19 mouse cellular contexts compared by ENCODE assay signal in the genomic region with DNA sequence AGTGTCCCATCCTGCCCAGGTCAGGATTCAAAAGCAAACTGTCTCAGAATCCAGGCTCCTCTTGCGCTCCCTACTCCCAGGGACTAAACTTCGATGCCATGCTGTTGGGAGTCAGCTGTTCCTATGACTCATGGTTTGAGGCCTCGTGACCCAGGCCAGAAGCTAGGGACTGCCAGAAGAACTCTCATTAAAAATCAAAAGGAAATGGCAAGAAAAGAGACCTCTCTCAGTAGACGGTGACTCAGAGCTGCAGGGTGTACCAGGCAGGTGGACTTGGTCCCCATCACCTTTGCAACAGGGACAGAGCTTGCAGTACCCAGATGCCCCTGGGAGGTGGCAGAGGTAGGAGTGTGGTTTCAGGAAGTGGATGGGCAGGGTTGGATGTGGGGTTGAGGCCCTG. TPM values are rescaled to one million over a fixed set of nuclear protein-coding genes. Genes with fewer than 3 reads are reported as not detected.
DNase-seq lines count a peak whose midpoint lies in the region; ATAC-seq lines count a peak whose summit lies in the region.
"Had no signal": no experiment of that assay in that cellular context is flagged by ENCODE, and none has a peak within 500 bp of the region (broad histone marks: within the 10 kb centered on the region; RNA-seq: fewer than 3 reads in every experiment).

A gene (plus strand): TSS at position 212 of the 400 bp plus-strand sequence.

- no peaks in the 10 kb centered on the region for H3K9me3 ChIP-seq in limb, embryonic 10.5 days (replicated peaks)
- H3K9me3 ChIP-seq: kidney, embryonic 15.5 days; liver, embryonic 15.5 days had no signal

- peaks cover 34% of the 10 kb centered on the region for H3K4me1 ChIP-seq in limb, embryonic 10.5 days
- H3K4me1 ChIP-seq: liver, embryonic 15.5 days had no signal

- H3K27ac ChIP-seq in limb, embryonic 10.5 days = peak within 1 kb of the TSS; percentile 5; the same call in 1 of the 2 replicates
- H3K27ac ChIP-seq: hindbrain, postnatal 0 days; kidney, embryonic 15.5 days; liver, embryonic 15.5 days had no signal

- no peak for ATAC-seq in erythroblast, adult 5-6 weeks (replicated peaks; ENCODE audit: low FRiP score, poor library complexity, severe bottlenecking)
- ATAC-seq: hindbrain, postnatal 0 days had no signal

- DNase-seq in heart, adult 9 months (ENCODE audit: low spot score in 2 of 2) = peak; percentile 40
- DNase-seq in heart, postnatal 10 days = no peak
- DNase-seq in 416B (ENCODE audit: low read depth) (peak; percentile 75), adipocyte (ENCODE audit: low spot score) (peak; percentile 29)
- DNase-seq in limb, embryonic 10.5 days (ENCODE audit: low spot score) = no peak
- DNase-seq in thymus, postnatal 25 days = no peak
- no peak for DNase-seq in thymus, postnatal 4 days
- DNase-seq: cerebellum, adult 2 months; thymus, adult 2 months had no signal

- intact Hi-C loops in heart, postnatal 10 days (cut with DNase I) = no loop called here

- peaks cover 18% of the 10 kb centered on the region for H3K27me3 ChIP-seq in limb, embryonic 10.5 days (ENCODE audit: low read depth, poor library complexity, severe bottlenecking)

- H3K36me3 ChIP-seq in limb, embryonic 10.5 days = no peaks in the 10 kb centered on the region
- H3K36me3 ChIP-seq: kidney, embryonic 15.5 days; liver, embryonic 15.5 days had no signal

- 86% methylated on average over 4 of the region's 4 CpGs for WGBS in limb, embryonic 10.5 days

- no peak within 1 kb of the TSS for H3K4me3 ChIP-seq in limb, embryonic 10.5 days
- H3K4me3 ChIP-seq: kidney, embryonic 15.5 days; liver, embryonic 15.5 days had no signal

RNA-seq across cellular contexts. Expression of the gene that starts here (rescaled TPM):
- 1 to 10 TPM in 1 of 2 experiments, under 1 TPM in 1; 0.84 to 3.1 TPM for total RNA-seq in heart, postnatal 10 days (2021)
- polyA plus RNA-seq in limb, embryonic 10.5 days (2016; fragmentation: Nextera tagmentation; extraction: Ambion mirVana) = 0.20 TPM in 1 of 2 replicates, not detected in the other
- not detected in 2 replicates for total RNA-seq in erythroblast, adult 5-6 weeks (2015; ENCODE audit: low replicate concordance)
- not detected in 2 replicates for total RNA-seq in erythroblast, adult 5-6 weeks (2017; ENCODE audit: low replicate concordance)
- total RNA-seq: hindbrain, postnatal 0 days; layer of hippocampus, postnatal 10 days; megakaryocyte, adult 5-6 weeks; monocyte, adult 5-6 weeks had no signal
- polyA plus RNA-seq: brain, embryonic 14.5 days; cerebellum, adult 2 months; frontal cortex, adult 2 months; hindbrain, postnatal 0 days; limb, embryonic 11.5 days; liver, embryonic 15.5 days had no signal

Comparison
In these comparisons a context has a peak if more than half of its experiments do, and no peak if none do; other contexts are left out.
1. DNase-seq: peak in heart, adult 9 months (2 of 2), 416B (single experiment) and adipocyte (single experiment); none in heart, postnatal 10 days (0 of 2), limb, embryonic 10.5 days (single experiment), thymus, postnatal 25 days (single experiment) and thymus, postnatal 4 days (single experiment).